Mouse (Mus musculus) embryonic facial prominence, embryonic 14.5 days (tissue): ENCODE measurements around the gene Nudt6. TPM values are rescaled to one million over a fixed set of nuclear protein-coding genes. Genes with fewer than 3 reads are reported as not detected.

Source experiments
- polyA plus RNA-seq: library from polyadenylated mRNA; unstranded; fragments of >200 nt; fragmentation: Nextera tagmentation; extraction: Ambion mirVana; gene quantifications from 2 replicates; pipeline ENCODE4 v1.2.1, GENCODE M21; 2014

Gene Nudt6
- polyA plus RNA-seq, 1 experiment from 2014 or later, result 4.7 TPM

Other genes with a start within 250 kb of the Nudt6 start
- not detected in 2 replicates for gene Il21, start 187.6 kb downstream of the Nudt6 start, polyA plus RNA-seq
- 7.0 and 9.4 TPM in 2 replicates for gene Bbs12, start 107.7 kb downstream of the Nudt6 start, polyA plus RNA-seq
- gene Cetn4, start 107.5 kb downstream of the Nudt6 start, polyA plus RNA-seq, result 2.3 and 3.5 TPM in 2 replicates
- gene Fgf2, start 71.9 kb downstream of the Nudt6 start, polyA plus RNA-seq, result 5.5 and 6.0 TPM in 2 replicates
- gene Spata5, start 315 bp downstream of the Nudt6 start, polyA plus RNA-seq, result 29.0 and 32.9 TPM in 2 replicates
- 18.0 and 19.8 TPM in 2 replicates for gene Spry1, start 219.7 kb upstream of the Nudt6 start, polyA plus RNA-seq